Mouse (Mus musculus) MEL (cell line): ENCODE results near the gene Col19a1. TPM values are rescaled to one million over a fixed set of nuclear protein-coding genes. Genes with fewer than 3 reads are reported as not detected.

Experiments used
- DNase-seq: peaks from one replicate; pipeline ENCODE4 v3.0.0; 2011; ENCODE audit warnings: low read depth, low spot score
- H3K27ac ChIP-seq: 2 replicates; pipeline ENCODE4 v1.5.1; 2012; ENCODE audit warnings: low read depth, mild to moderate bottlenecking, control low read depth, low read length, moderate library complexity; ENCODE audit not compliant: control insufficient read depth
- H3K27me3 ChIP-seq, 2 experiments: fragments of 150-350 bp in 1 of 2; sonication (generic) in 1 of 2; 2 replicates each; pipeline ENCODE4 v1.6.1; 2012; ENCODE audit warnings: low read length in 2 of 2, mild to moderate bottlenecking in 2 of 2, improper control_type of control experiment in 1 of 2, moderate library complexity in 1 of 2; ENCODE audit not compliant: insufficient read depth in 2 of 2, control insufficient read depth in 1 of 2
- H3K36me3 ChIP-seq, 2 experiments: 2 replicates each; pipeline ENCODE4 v1.6.1; 2012 to 2014; ENCODE audit warnings: low read length in 2 of 2, improper control_type of control experiment in 1 of 2, inconsistent platforms in 1 of 2, mild to moderate bottlenecking in 1 of 2; ENCODE audit not compliant: insufficient read depth in 2 of 2, control insufficient read depth in 1 of 2
- H3K4me1 ChIP-seq, 2 experiments: fragments of 150-350 bp in 1 of 2; sonication (generic) in 1 of 2; 2 replicates each; pipeline ENCODE4 v1.6.1; 2012; ENCODE audit warnings: low read length in 2 of 2, improper control_type of control experiment in 1 of 2, mild to moderate bottlenecking in 1 of 2; ENCODE audit not compliant: insufficient read depth in 2 of 2, control insufficient read depth in 1 of 2
- H3K4me3 ChIP-seq, 2 experiments: fragments of 150-350 bp in 1 of 2; sonication (generic) in 1 of 2; 2 replicates each; pipeline ENCODE4 v1.5.1; 2012; ENCODE audit warnings: low read depth in 2 of 2, low read length in 2 of 2, mild to moderate bottlenecking in 2 of 2, moderate library complexity in 2 of 2, control low read depth in 1 of 2, improper control_type of control experiment in 1 of 2; ENCODE audit not compliant: control insufficient read depth in 1 of 2, insufficient read depth in 1 of 2
- H3K79me2 ChIP-seq: 2 replicates; pipeline ENCODE4 v1.6.1; 2012; ENCODE audit warnings: mild to moderate bottlenecking, low read length, moderate library complexity; ENCODE audit not compliant: control insufficient read depth, poor library complexity, insufficient read depth
- H3K9ac ChIP-seq: 2 replicates; pipeline ENCODE4 v1.6.1; 2012; ENCODE audit warnings: low read depth, mild to moderate bottlenecking, control low read depth, low read length, moderate library complexity; ENCODE audit not compliant: control insufficient read depth, poor library complexity, severe bottlenecking
- H3K9me3 ChIP-seq: fragments of 150-350 bp; sonication (generic); replicated peaks from 2 replicates; pipeline ENCODE4 v1.6.1; 2012; ENCODE audit warnings: mild to moderate bottlenecking, low read length, improper control_type of control experiment, moderate library complexity; ENCODE audit not compliant: insufficient read depth
- BHLHE40 ChIP-seq: IDR thresholded peaks from 2 replicates; pipeline ENCODE4 v1.6.1; 2012; ENCODE audit warnings: low read depth, mild to moderate bottlenecking, inconsistent platforms, low read length, improper control_type of control experiment, borderline replicate concordance
- CHD1 ChIP-seq: IDR thresholded peaks from 2 replicates; pipeline ENCODE4 v1.6.1; 2012; ENCODE audit warnings: low read depth, mild to moderate bottlenecking, inconsistent platforms, low read length, improper control_type of control experiment
- CHD2 ChIP-seq: IDR thresholded peaks from 2 replicates; pipeline ENCODE4 v1.6.1; 2011; ENCODE audit warnings: low read length, improper control_type of control experiment
- ETS1 ChIP-seq: IDR thresholded peaks from 2 replicates; pipeline ENCODE4 v1.6.1; 2012; ENCODE audit warnings: low read depth, mild to moderate bottlenecking, inconsistent platforms, low read length, improper control_type of control experiment, moderate library complexity
- GABPA ChIP-seq: IDR thresholded peaks from 2 replicates; pipeline ENCODE4 v1.6.1; 2012; ENCODE audit warnings: low read depth, mild to moderate bottlenecking, inconsistent platforms, low read length, improper control_type of control experiment, moderate library complexity
- GATA1 ChIP-seq: IDR thresholded peaks from 2 replicates; pipeline ENCODE4 v1.6.1; 2011; ENCODE audit warnings: low read depth, low read length, improper control_type of control experiment
- HCFC1 ChIP-seq: IDR thresholded peaks from 2 replicates; pipeline ENCODE4 v1.6.1; 2012; ENCODE audit warnings: low read depth, mild to moderate bottlenecking, inconsistent platforms, low read length, improper control_type of control experiment, moderate library complexity
- KAT2A ChIP-seq: conservative IDR thresholded peaks from 2 replicates; pipeline ENCODE4 v1.6.1; 2012; ENCODE audit warnings: low read depth, low read length, improper control_type of control experiment, inconsistent platforms
- MAFK ChIP-seq: IDR thresholded peaks from 2 replicates; pipeline ENCODE4 v1.6.1; 2011; ENCODE audit warnings: low read depth, mild to moderate bottlenecking, low read length, improper control_type of control experiment, borderline replicate concordance
- MEF2A ChIP-seq: IDR thresholded peaks from 2 replicates; pipeline ENCODE4 v1.6.1; 2014; ENCODE audit warnings: low read depth, mild to moderate bottlenecking, inconsistent platforms, low read length, improper control_type of control experiment; ENCODE audit not compliant: poor library complexity, insufficient replicate concordance, severe bottlenecking; ENCODE audit errors: extremely low read depth
- MXI1 ChIP-seq: IDR thresholded peaks from 2 replicates; pipeline ENCODE4 v1.6.1; 2011; ENCODE audit warnings: mild to moderate bottlenecking, low read depth, low read length, improper control_type of control experiment
- MYC ChIP-seq: IDR thresholded peaks from 2 replicates; pipeline ENCODE4 v1.6.1; 2011; ENCODE audit warnings: low read depth, mild to moderate bottlenecking, low read length, improper control_type of control experiment, moderate library complexity
- NELFE ChIP-seq: IDR thresholded peaks from 2 replicates; pipeline ENCODE4 v1.6.1; 2011; ENCODE audit warnings: low read depth, low read length, improper control_type of control experiment
- NRF1 ChIP-seq: IDR thresholded peaks from 2 replicates; pipeline ENCODE4 v1.6.1; 2014; ENCODE audit warnings: low read depth, mild to moderate bottlenecking, inconsistent platforms, low read length, improper control_type of control experiment, moderate library complexity; ENCODE audit not compliant: poor library complexity, insufficient read depth, severe bottlenecking
- RCOR1 ChIP-seq: IDR thresholded peaks from 2 replicates; pipeline ENCODE4 v1.6.1; 2012; ENCODE audit warnings: low read depth, mild to moderate bottlenecking, inconsistent platforms, low read length, improper control_type of control experiment
- SIN3A ChIP-seq: IDR thresholded peaks from 2 replicates; pipeline ENCODE4 v1.6.1; 2012; ENCODE audit warnings: low read length, improper control_type of control experiment, inconsistent platforms
- SMC3 ChIP-seq: IDR thresholded peaks from 2 replicates; pipeline ENCODE4 v1.6.1; 2011; ENCODE audit warnings: low read depth, low read length, improper control_type of control experiment
- TAL1 ChIP-seq: IDR thresholded peaks from 2 replicates; pipeline ENCODE4 v1.6.1; 2012; ENCODE audit warnings: mild to moderate bottlenecking, inconsistent platforms, low read length, moderate library complexity, mixed read lengths
- USF1 ChIP-seq: IDR thresholded peaks from 2 replicates; pipeline ENCODE4 v1.6.1; 2014; ENCODE audit warnings: low read depth, mild to moderate bottlenecking, inconsistent platforms, low read length, improper control_type of control experiment, moderate library complexity
- USF2 ChIP-seq, 2 experiments: IDR thresholded peaks; 2 replicates each; pipeline ENCODE4 v1.6.1; 2011 to 2012; ENCODE audit warnings: improper control_type of control experiment in 2 of 2, low read length in 2 of 2, borderline replicate concordance in 1 of 2, inconsistent platforms in 1 of 2, low read depth in 1 of 2, mild to moderate bottlenecking in 1 of 2; ENCODE audit not compliant: insufficient read depth in 1 of 2
- ZC3H11A ChIP-seq: IDR thresholded peaks from 2 replicates; pipeline ENCODE4 v1.6.1; 2012; ENCODE audit warnings: low read depth, mild to moderate bottlenecking, inconsistent platforms, low read length, improper control_type of control experiment
- ZKSCAN1 ChIP-seq: IDR thresholded peaks from 2 replicates; pipeline ENCODE4 v1.6.1; 2012; ENCODE audit warnings: low read depth, mild to moderate bottlenecking, inconsistent platforms, low read length, improper control_type of control experiment, moderate library complexity
- ZNF384 ChIP-seq: IDR thresholded peaks from 2 replicates; pipeline ENCODE4 v1.6.1; 2012; ENCODE audit warnings: low read depth, mild to moderate bottlenecking, inconsistent platforms, low read length, improper control_type of control experiment
- polyA plus RNA-seq, 2 experiments: library from polyadenylated mRNA; stranded (reverse) in 1 of 2; unstranded in 1 of 2; fragments of >175 nt in 1 of 2; fragments of >200 nt in 1 of 2; gene quantifications; 2 replicates each; pipeline versions ENCODE4 v1.2.1 to v1.2.4; 2012; ENCODE audit warnings: low replicate concordance in 2 of 2, low read depth in 1 of 2; ENCODE audit not compliant: insufficient read length in 2 of 2, insufficient read depth in 1 of 2, missing spikeins in 1 of 2
- total RNA-seq: library from RNA; depleted of rRNA; stranded (reverse); fragments of 300-350 nt; gene quantifications from 2 replicates; pipeline ENCODE4 v1.2.3, GENCODE M21; 2012

The Col19a1 gene
- total and polyA plus RNA-seq, 3 experiments: not detected

GRCm38 (mm10) chr1:24236330-24236729 is 350.9 kb downstream of the Col19a1 start:
- H3K4me3 ChIP-seq: no peak overlapping the region

GRCm38 (mm10) chr1:24231504-24232270 is 355.6 kb downstream of the Col19a1 start:
- no peaks in the 10 kb centered on the region for H3K79me2 ChIP-seq
- H3K4me1 ChIP-seq: no peaks in the 10 kb centered on the region
- no peak for TF ChIP-seq NELFE
- TF ChIP-seq GABPA: no peak
- TF ChIP-seq KAT2A: no peak
- TF ChIP-seq CHD1: no peak
- no peak for TF ChIP-seq SIN3A
- TF ChIP-seq, all 39 proteins: peak for 0
- no peak overlapping the region for H3K4me3 ChIP-seq
- no peaks in the 10 kb centered on the region for H3K9me3 ChIP-seq
- no peaks in the 10 kb centered on the region for H3K27me3 ChIP-seq
- H3K36me3 ChIP-seq: no peaks in the 10 kb centered on the region
- DNase-seq: no peak
- H3K27ac ChIP-seq: no peak overlapping the region
- H3K9ac ChIP-seq: no peak overlapping the region

More at GRCm38 (mm10) chr1:24236330-24236729, 350.9 kb downstream of the Col19a1 start:
- Histone ChIP-seq H3K36me3 (no peaks in the 10 kb centered on the region), H3K9me3 (no peaks in the 10 kb centered on the region), H3K79me2 (no peaks in the 10 kb centered on the region), H3K9ac (no peak overlapping the region), H3K4me1 (no peaks in the 10 kb centered on the region), H3K27ac (no peak overlapping the region), H3K27me3 (no peaks in the 10 kb centered on the region)
- DNase-seq: no peak
- TF ChIP-seq USF1 (no peak), RCOR1 (no peak), ETS1 (no peak), HCFC1 (no peak), GATA1 (no peak), MXI1 (no peak), MEF2A (no peak), SMC3 (no peak), MAFK (no peak), ZC3H11A (no peak), NRF1 (no peak), CHD1 (no peak), CHD2 (no peak), TAL1 (no peak), ZNF384 (no peak), USF2 (IDR thresholded peaks at IDR 0.05; ENCODE audit: borderline replicate concordance in 1 of 2, insufficient read depth in 1 of 2, low read depth in 1 of 2, low read length in 2 of 2) (no peak), ZKSCAN1 (no peak), MYC (no peak), SIN3A (no peak), BHLHE40 (no peak)
